Mouse (Mus musculus): ENCODE results near the gene Rpl18a. TPM values are rescaled to one million over a fixed set of nuclear protein-coding genes. Genes with fewer than 3 reads are reported as not detected.

Rpl18a gene
- polyA plus RNA-seq (2015; fragmentation: Nextera tagmentation; extraction: Ambion mirVana): 3,897 and 4,512 TPM in 2 replicates

DNA sequence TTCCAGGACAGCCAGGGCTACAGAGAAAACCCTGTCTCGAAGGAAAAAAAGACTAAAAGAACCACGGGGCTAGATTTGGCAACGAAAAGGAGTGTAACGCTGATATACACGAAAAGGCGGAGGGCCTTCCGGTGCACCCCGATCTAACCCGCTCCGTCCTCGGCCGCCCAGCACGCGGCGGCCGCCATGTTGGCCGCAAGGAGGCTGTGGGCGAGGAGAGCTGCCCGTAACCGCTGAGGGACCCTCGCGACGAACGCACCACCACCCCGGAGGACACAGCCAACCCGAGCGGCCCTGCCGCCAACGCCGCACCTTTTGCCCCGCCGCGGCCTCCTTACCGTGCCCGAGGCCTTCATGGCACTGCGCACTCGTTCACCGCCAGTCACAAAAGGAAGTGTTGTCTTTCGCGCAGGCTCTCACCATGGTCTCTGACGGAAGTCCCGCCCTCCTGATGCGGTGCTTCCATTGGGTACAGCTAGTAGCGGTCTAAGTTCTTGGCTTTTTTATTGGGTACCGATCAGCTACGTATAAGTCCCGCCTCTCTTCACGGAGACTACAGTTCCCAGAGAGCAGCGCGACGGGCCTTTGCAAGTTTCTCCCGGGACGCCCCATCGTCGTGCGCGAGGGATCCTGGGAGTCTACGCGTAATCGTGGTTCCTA, at the start of gene Rpl18a:
TSS of gene Rpl18a (minus strand) at position 392 of the 660 bp plus-strand sequence.

DNA sequence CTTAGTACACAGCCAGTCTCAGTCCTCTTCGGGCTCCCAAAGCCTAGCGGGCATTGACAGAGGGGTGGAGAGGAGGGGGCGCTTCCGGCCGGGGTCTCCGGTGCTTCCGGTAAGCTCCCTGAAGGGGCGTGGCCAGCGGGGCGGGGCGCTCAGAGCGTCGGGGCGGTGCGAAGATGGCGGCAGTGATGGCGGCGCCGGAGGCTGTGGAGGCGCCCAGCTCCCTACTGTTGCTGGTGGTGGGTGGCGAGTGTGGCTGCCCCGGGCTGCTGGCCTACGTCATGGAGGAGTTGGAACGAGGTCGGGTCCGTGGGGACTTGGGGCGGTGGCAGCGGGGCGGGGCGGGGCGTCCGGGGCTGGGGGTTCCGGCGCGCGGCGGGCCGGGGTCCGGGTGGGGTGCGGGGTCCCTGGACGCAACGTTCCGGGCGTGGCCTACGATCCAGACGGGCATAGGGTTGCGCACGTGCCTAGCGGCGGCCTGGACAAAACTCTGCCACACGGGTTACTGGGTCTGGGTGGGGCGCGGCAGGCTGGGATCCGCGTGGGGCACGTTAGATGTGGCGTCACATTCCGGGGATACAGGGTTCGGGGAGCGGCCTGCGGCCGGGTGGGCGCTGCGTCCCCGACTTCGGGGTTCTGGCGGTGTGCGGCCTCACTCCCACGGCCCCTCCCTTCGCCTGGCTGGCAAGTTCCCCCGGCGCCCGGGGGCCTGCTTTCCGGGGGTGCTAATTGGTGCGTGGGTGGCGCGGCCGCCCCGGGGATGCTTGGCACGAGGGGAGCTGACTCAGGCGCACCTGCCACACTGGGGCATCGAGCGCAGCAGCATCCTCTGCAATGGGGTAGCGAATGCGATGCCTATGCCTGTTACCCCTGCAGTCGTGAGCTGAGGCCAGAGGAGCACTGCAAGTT, 8.9 kb upstream of the Rpl18a start, which contains the start of gene Map1s:
TSS of gene Map1s (plus strand) at position 102 of the 906 bp plus-strand sequence.

DNA sequence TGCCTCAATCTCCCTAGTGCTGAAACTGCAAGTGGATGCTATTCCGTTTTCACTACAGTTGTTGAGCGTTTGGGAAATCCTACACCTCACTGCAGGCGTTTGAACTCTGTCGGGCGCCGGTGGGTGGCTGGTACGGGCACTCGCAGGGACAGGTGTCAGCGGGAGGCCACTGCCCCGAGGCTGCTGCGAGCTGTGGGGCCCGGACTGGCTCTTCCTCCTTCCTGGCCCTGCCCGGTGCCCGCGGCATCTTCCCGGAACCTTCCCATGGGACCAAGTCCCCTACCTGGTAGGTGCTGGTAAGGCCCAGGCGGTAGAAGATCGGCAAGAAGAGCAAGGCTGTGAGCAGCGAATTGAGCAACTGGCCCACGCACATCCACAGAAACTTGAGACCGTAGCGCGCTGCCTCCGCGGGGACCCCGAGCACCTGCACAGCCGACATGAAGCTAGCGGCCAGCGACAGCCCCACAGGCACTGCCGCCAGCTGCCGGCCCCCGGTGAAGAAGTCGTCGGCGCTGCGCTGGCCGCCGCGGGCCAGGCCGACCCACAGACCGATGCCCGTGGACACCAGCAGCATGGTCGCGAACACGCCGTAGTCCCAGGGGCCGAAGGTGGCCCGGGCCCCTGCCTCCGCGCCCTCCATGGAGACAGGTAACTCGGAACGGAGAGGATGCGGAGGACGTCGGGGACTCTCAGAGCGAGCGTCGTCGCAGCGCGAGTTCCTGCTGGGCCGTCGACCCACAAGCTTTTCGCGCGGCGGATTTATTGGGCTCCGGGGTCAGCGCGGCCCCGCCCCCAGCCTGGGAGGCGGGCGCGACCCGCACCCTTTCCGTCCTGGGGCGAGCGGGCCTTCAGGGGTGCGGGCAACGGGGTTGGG, 5.0 kb downstream of the Rpl18a start, which contains the start of gene Slc5a5:
TSS of gene Slc5a5 (minus strand) at position 736 of the 874 bp plus-strand sequence.

DNA sequence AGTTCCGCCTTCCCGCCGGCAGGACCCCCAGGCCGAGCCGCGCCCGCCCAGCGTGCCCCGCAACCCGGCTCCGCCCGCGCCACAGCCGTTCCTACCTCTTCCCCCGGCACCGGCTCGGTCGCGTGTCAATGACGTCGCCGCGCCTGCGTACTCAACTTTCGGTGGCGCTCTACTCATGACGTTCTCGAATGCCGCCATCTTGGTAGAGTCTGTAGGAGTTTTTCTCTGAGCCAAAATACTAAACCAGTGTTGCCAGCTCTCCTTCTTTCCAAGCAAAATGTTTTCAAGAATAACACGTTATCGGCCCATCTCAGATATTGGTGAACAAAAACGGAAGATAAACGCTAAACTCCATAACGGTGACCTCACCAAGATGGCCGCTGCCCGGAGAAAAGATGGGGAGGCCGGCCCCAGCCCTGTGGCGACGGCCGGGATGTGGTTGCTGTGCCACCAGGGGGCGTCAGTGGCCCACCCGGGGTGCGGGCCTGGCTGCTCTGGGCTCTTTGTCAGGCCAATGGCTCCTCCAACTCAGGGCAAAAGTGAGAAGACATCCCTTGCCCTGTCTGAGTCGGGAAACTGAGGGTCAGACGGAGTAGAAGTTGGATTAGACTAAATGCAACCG, 23.7 kb downstream of the Rpl18a start, which contains the start of gene Ccdc124:
TSS of gene Ccdc124 (minus strand) at position 572 of the 622 bp plus-strand sequence.

DNA sequence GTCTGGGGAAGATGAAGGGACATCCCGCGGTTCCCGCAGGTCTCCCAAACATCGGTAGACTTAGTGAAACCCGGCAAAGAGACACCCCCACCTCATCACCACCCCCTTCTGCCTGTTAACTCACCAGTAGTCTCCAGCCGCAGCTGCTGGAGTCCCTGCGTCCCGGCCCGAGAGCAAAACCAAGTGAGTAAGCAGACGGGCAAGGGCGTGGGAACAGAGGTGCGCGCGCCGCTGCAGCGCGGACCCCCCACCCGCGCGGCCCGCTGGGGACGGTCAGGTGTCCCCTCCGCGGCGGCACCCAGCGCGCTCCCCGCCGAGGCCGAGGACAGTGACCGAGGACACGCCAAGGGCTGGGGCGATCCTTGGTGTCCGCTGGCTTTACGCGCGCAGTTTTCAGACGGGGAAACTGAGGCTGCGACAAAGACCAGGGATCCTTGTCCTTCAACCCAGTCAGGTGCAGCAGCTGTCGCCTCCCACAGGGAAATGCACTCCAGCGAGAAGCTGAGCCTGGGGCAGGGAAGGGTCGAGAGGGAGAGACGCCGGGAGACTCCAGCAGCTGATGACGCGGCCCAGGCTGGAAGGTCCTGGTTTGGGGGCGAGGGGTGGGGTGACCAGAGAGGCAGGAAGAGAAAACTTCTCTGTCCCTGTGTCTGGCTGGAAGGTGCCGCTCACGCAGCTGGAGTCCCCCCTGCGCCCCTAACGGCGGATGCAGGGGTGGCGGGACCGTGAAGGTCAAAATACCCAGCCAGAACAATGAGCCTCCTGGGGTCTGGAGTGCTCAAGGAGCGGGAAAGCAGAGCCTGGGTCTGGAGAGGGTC, 34.2 kb downstream of the Rpl18a start, which contains the start of gene Kcnn1:
TSS of gene Kcnn1 (minus strand) at position 435 of the 818 bp plus-strand sequence.

MicroRNAs encoded within 50 kb of the gene (microRNA counts, 519-probe panel; counts per million panel counts)
- not detected for microRNA mmu-miR-1969

Small RNA genes lying within 50 kb of the gene (microRNA-seq; reads per million reads assigned to microRNA genes)
- gene Mir1969 (1.5 reads per million), gene Mir7067 (not detected)

Other genes with a start within 250 kb of the Rpl18a start
- 19.2 and 24.1 TPM in 2 replicates for gene Pgpep1, start 237.0 kb downstream of the Rpl18a start, polyA plus RNA-seq (2015; fragmentation: Nextera tagmentation; extraction: Ambion mirVana)
- 119 and 132 TPM in 2 replicates for gene Lsm4, start 224.2 kb downstream of the Rpl18a start, polyA plus RNA-seq (2015; fragmentation: Nextera tagmentation; extraction: Ambion mirVana)
- 41.5 and 52.0 TPM in 2 replicates for gene Jund, start 198.5 kb downstream of the Rpl18a start, polyA plus RNA-seq (2015; fragmentation: Nextera tagmentation; extraction: Ambion mirVana)
- 0.04 TPM in 1 of 2 replicates, not detected in the other for gene Iqcn, start 194.0 kb downstream of the Rpl18a start, polyA plus RNA-seq (2015; fragmentation: Nextera tagmentation; extraction: Ambion mirVana)
- gene Gm3336, start 178.9 kb downstream of the Rpl18a start, polyA plus RNA-seq (2015; fragmentation: Nextera tagmentation; extraction: Ambion mirVana): 0.19 and 0.20 TPM in 2 replicates
- gene Pde4c, start 173.7 kb downstream of the Rpl18a start, polyA plus RNA-seq (2015; fragmentation: Nextera tagmentation; extraction: Ambion mirVana): 0.05 and 0.10 TPM in 2 replicates
- 9.9 and 10.0 TPM in 2 replicates for gene Rab3a, start 142.7 kb downstream of the Rpl18a start, polyA plus RNA-seq (2015; fragmentation: Nextera tagmentation; extraction: Ambion mirVana)
- gene Mpv17l2, start 136.5 kb downstream of the Rpl18a start, polyA plus RNA-seq (2015; fragmentation: Nextera tagmentation; extraction: Ambion mirVana): 49.0 and 49.6 TPM in 2 replicates
- 27.2 and 27.8 TPM in 2 replicates for gene Pik3r2, start 120.7 kb downstream of the Rpl18a start, polyA plus RNA-seq (2015; fragmentation: Nextera tagmentation; extraction: Ambion mirVana)
- gene Mast3, start 92.4 kb downstream of the Rpl18a start, polyA plus RNA-seq (2015; fragmentation: Nextera tagmentation; extraction: Ambion mirVana): 4.8 and 6.3 TPM in 2 replicates
- gene Il12rb1, start 89.0 kb downstream of the Rpl18a start, polyA plus RNA-seq (2015; fragmentation: Nextera tagmentation; extraction: Ambion mirVana): 0.06 TPM in 1 of 2 replicates, not detected in the other
- 4.0 and 5.5 TPM in 2 replicates for gene Arrdc2, start 57.7 kb downstream of the Rpl18a start, polyA plus RNA-seq (2015; fragmentation: Nextera tagmentation; extraction: Ambion mirVana)
- gene Kcnn1, start 34.2 kb downstream of the Rpl18a start, polyA plus RNA-seq (2015; fragmentation: Nextera tagmentation; extraction: Ambion mirVana): 1.2 and 1.4 TPM in 2 replicates
- 73.6 and 78.0 TPM in 2 replicates for gene Ccdc124, start 23.5 kb downstream of the Rpl18a start, polyA plus RNA-seq (2015; fragmentation: Nextera tagmentation; extraction: Ambion mirVana)
- gene Slc5a5, start 4.7 kb downstream of the Rpl18a start, polyA plus RNA-seq (2015; fragmentation: Nextera tagmentation; extraction: Ambion mirVana): 0.66 and 1.1 TPM in 2 replicates
- gene Map1s, start 8.5 kb upstream of the Rpl18a start, polyA plus RNA-seq (2015; fragmentation: Nextera tagmentation; extraction: Ambion mirVana): 31.9 and 35.1 TPM in 2 replicates